Mouse (Mus musculus): ENCODE measurements around the gene Btnl4. TPM values are rescaled to one million over a fixed set of nuclear protein-coding genes. Genes with fewer than 3 reads are reported as not detected.
"Not testable (repeated sequence)": the region's sequence is repeated elsewhere in the genome, so short reads cannot be mapped to it uniquely, and the experiment has no call there.

Btnl4 gene
- polyA plus RNA-seq, 1 experiment from 2014 or later = 12.7 TPM

GRCm38 (mm10) chr17:34476427-34476826 lies 691 bp downstream of the Btnl4 start:
- 87% methylated on average over 1 of the region's 2 CpGs for WGBS
- peak; percentile 45; the same call in 1 of the 2 replicates for ATAC-seq
- Histone ChIP-seq H3K4me2 (replicated peaks) (peak overlapping the region; percentile 46), H3K27me3 (replicated peaks) (no peaks in the 10 kb centered on the region), H3K9me3 (no peaks in the 10 kb centered on the region), H3K36me3 (no peaks in the 10 kb centered on the region), H3K4me3 (replicated peaks) (peak overlapping the region; percentile 20; the same call in 1 of the 2 replicates), H3K4me1 (replicated peaks) (no peaks in the 10 kb centered on the region), H3K27ac (no peak overlapping the region; the same call in 1 of the 2 replicates), H3K9ac (no peak overlapping the region)

GRCm38 (mm10) chr17:34475060-34475459 lies 2.1 kb downstream of the Btnl4 start:
- no peaks in the 10 kb centered on the region for H3K9me3 ChIP-seq
- no peak overlapping the region for H3K9ac ChIP-seq
- peak overlapping the region; percentile 46 for H3K4me2 ChIP-seq (replicated peaks)
- no peaks in the 10 kb centered on the region for H3K4me1 ChIP-seq (replicated peaks)
- peak overlapping the region; percentile 10; the same call in 1 of the 2 replicates for H3K4me3 ChIP-seq (replicated peaks)
- 68% methylated on average over 3 of the region's 3 CpGs for WGBS
- H3K27ac ChIP-seq = no peak overlapping the region
- 0 out of 2 replicates have a peak, but pooled peaks have one; percentile 29 for ATAC-seq
- H3K27me3 ChIP-seq (replicated peaks) = no peaks in the 10 kb centered on the region
- H3K36me3 ChIP-seq = no peaks in the 10 kb centered on the region

- Histone ChIP-seq H3K4me3 (replicated peaks) (no peak overlapping the region), H3K9ac (no peak overlapping the region), H3K27ac (no peak overlapping the region), H3K36me3 (no peaks in the 10 kb centered on the region), H3K4me1 (replicated peaks) (no peaks in the 10 kb centered on the region), H3K4me2 (replicated peaks) (no peak overlapping the region), H3K27me3 (replicated peaks) (no peaks in the 10 kb centered on the region), H3K9me3 (no peaks in the 10 kb centered on the region)
- no peak for ATAC-seq
- 79% methylated on average over 2 of the region's 2 CpGs for WGBS
Observed at GRCm38 (mm10) chr17:34470491-34470890, 6.6 kb downstream of the Btnl4 start.

- H3K9ac ChIP-seq; H3K4me3 ChIP-seq (replicated peaks); ATAC-seq; H3K36me3 ChIP-seq; H3K4me2 ChIP-seq (replicated peaks); H3K4me1 ChIP-seq (replicated peaks); H3K9me3 ChIP-seq; H3K27me3 ChIP-seq (replicated peaks); H3K27ac ChIP-seq: not testable (repeated sequence)
Observed at GRCm38 (mm10) chr17:34465906-34466305, 11.2 kb downstream of the Btnl4 start.

- ATAC-seq = no peak
- Histone ChIP-seq H3K36me3 (no peaks in the 10 kb centered on the region), H3K27ac (no peak overlapping the region), H3K4me3 (replicated peaks) (no peak overlapping the region), H3K9ac (no peak overlapping the region), H3K27me3 (replicated peaks) (no peaks in the 10 kb centered on the region), H3K4me2 (replicated peaks) (no peak overlapping the region), H3K4me1 (replicated peaks) (no peaks in the 10 kb centered on the region), H3K9me3 (no peaks in the 10 kb centered on the region)
- WGBS = 88% methylated on average over 3 of the region's 3 CpGs
Observed at GRCm38 (mm10) chr17:34459255-34459654, 17.9 kb downstream of the Btnl4 start.

GRCm38 (mm10) chr17:34457668-34458067 lies 19.4 kb downstream of the Btnl4 start:
- Histone ChIP-seq H3K4me3 (replicated peaks) (no peak overlapping the region), H3K27ac (no peak overlapping the region), H3K36me3 (no peaks in the 10 kb centered on the region), H3K4me1 (replicated peaks) (no peaks in the 10 kb centered on the region), H3K4me2 (replicated peaks) (no peak overlapping the region), H3K9me3 (no peaks in the 10 kb centered on the region), H3K9ac (no peak overlapping the region), H3K27me3 (replicated peaks) (no peaks in the 10 kb centered on the region)
- ATAC-seq = no peak
- 68% methylated on average over 4 of the region's 4 CpGs for WGBS

GRCm38 (mm10) chr17:34448473-34449041 lies 28.6 kb downstream of the Btnl4 start:
- Histone ChIP-seq H3K27me3 (replicated peaks) (no peaks in the 10 kb centered on the region), H3K4me2 (replicated peaks) (peak overlapping the region; percentile 31; the same call in 1 of the 2 replicates), H3K9ac (no peak overlapping the region), H3K9me3 (no peaks in the 10 kb centered on the region), H3K27ac (peak overlapping the region; percentile 60), H3K4me1 (replicated peaks) (no peaks in the 10 kb centered on the region), H3K4me3 (replicated peaks) (no peak overlapping the region), H3K36me3 (no peaks in the 10 kb centered on the region)
- WGBS = 36% methylated on average over 6 of the region's 6 CpGs
- ATAC-seq = peak; percentile 93

- H3K4me2 ChIP-seq (replicated peaks) = peak overlapping the region; percentile 11; the same call in 1 of the 2 replicates
- H3K4me3 ChIP-seq (replicated peaks) = no peak overlapping the region
- H3K36me3 ChIP-seq = no peaks in the 10 kb centered on the region
- 80% methylated on average over 7 of the region's 7 CpGs for WGBS
- H3K9me3 ChIP-seq = no peaks in the 10 kb centered on the region
- H3K27ac ChIP-seq = peak overlapping the region; percentile 29
- H3K9ac ChIP-seq = no peak overlapping the region
- H3K4me1 ChIP-seq (replicated peaks) = 0 out of 2 replicates have a peak, but pooled peaks cover 5% of the 10 kb centered on the region
- no peaks in the 10 kb centered on the region for H3K27me3 ChIP-seq (replicated peaks)
- peak; percentile 93 for ATAC-seq
Observed at GRCm38 (mm10) chr17:34441990-34442389, 35.1 kb downstream of the Btnl4 start.

GRCm38 (mm10) chr17:34439795-34440194 lies 37.3 kb downstream of the Btnl4 start:
- H3K4me3 ChIP-seq (replicated peaks) = no peak overlapping the region
- no peaks in the 10 kb centered on the region for H3K36me3 ChIP-seq
- H3K27me3 ChIP-seq (replicated peaks) = no peaks in the 10 kb centered on the region
- no peak overlapping the region for H3K4me2 ChIP-seq (replicated peaks)
- ATAC-seq = 0 out of 2 replicates have a peak, but pooled peaks have one; percentile 39
- no peak overlapping the region for H3K9ac ChIP-seq
- no peaks in the 10 kb centered on the region for H3K9me3 ChIP-seq
- H3K27ac ChIP-seq = no peak overlapping the region
- 35% methylated on average over 3 of the region's 3 CpGs for WGBS
- H3K4me1 ChIP-seq (replicated peaks) = 0 out of 2 replicates have a peak, but pooled peaks cover 5% of the 10 kb centered on the region

GRCm38 (mm10) chr17:34438588-34438987 lies 38.5 kb downstream of the Btnl4 start:
- no peak overlapping the region for H3K4me3 ChIP-seq (replicated peaks)
- WGBS = 36% methylated on average over 1 of the region's 1 CpGs
- 0 out of 2 replicates have a peak, but pooled peaks cover 5% of the 10 kb centered on the region for H3K4me1 ChIP-seq (replicated peaks)
- no peak overlapping the region for H3K9ac ChIP-seq
- H3K36me3 ChIP-seq = no peaks in the 10 kb centered on the region
- no peak for ATAC-seq
- no peaks in the 10 kb centered on the region for H3K27me3 ChIP-seq (replicated peaks)
- H3K9me3 ChIP-seq = no peaks in the 10 kb centered on the region
- no peak overlapping the region for H3K27ac ChIP-seq
- H3K4me2 ChIP-seq (replicated peaks) = no peak overlapping the region

- no peaks in the 10 kb centered on the region for H3K9me3 ChIP-seq
- H3K27ac ChIP-seq = no peak overlapping the region
- ATAC-seq = no peak
- no peak overlapping the region for H3K4me2 ChIP-seq (replicated peaks)
- H3K4me3 ChIP-seq (replicated peaks) = no peak overlapping the region
- H3K4me1 ChIP-seq (replicated peaks) = 0 out of 2 replicates have a peak, but pooled peaks cover 5% of the 10 kb centered on the region
- no peaks in the 10 kb centered on the region for H3K36me3 ChIP-seq
- 62% methylated on average over 7 of the region's 7 CpGs for WGBS
- H3K9ac ChIP-seq = no peak overlapping the region; the same call in 1 of the 2 replicates
- H3K27me3 ChIP-seq (replicated peaks) = no peaks in the 10 kb centered on the region
Observed at GRCm38 (mm10) chr17:34437606-34438005, 39.5 kb downstream of the Btnl4 start.

GRCm38 (mm10) chr17:34437120-34437519 lies 40.0 kb downstream of the Btnl4 start:
- H3K4me2 ChIP-seq (replicated peaks) = no peak overlapping the region
- ATAC-seq = no peak
- H3K9me3 ChIP-seq = no peaks in the 10 kb centered on the region
- no peak overlapping the region for H3K9ac ChIP-seq
- no peak overlapping the region for H3K4me3 ChIP-seq (replicated peaks)
- H3K27ac ChIP-seq = no peak overlapping the region
- 59% methylated on average over 4 of the region's 4 CpGs for WGBS
- no peaks in the 10 kb centered on the region for H3K4me1 ChIP-seq (replicated peaks)
- no peaks in the 10 kb centered on the region for H3K36me3 ChIP-seq
- H3K27me3 ChIP-seq (replicated peaks) = no peaks in the 10 kb centered on the region

- no peak overlapping the region for H3K4me3 ChIP-seq (replicated peaks)
- no peak overlapping the region for H3K4me2 ChIP-seq (replicated peaks)
- no peaks in the 10 kb centered on the region for H3K9me3 ChIP-seq
- no peak overlapping the region for H3K27ac ChIP-seq
- no peaks in the 10 kb centered on the region for H3K27me3 ChIP-seq (replicated peaks)
- H3K9ac ChIP-seq = no peak overlapping the region
- no peak for ATAC-seq
- no peaks in the 10 kb centered on the region for H3K36me3 ChIP-seq
- no peaks in the 10 kb centered on the region for H3K4me1 ChIP-seq (replicated peaks)
Observed at GRCm38 (mm10) chr17:34427597-34427996, 49.5 kb downstream of the Btnl4 start.
